Mouse (Mus musculus): Measurements from ENCODE around the gene Lzts2. TPM values are rescaled to one million over a fixed set of nuclear protein-coding genes. Genes with fewer than 3 reads are reported as not detected.

Gene Lzts2
- total RNA-seq (2021): 10 to 100 TPM; 30.8 to 32.2 TPM

GRCm38 (mm10) chr19:45014335-45014971, at the start of gene Lzts2:
TSS of gene Lzts2 (plus strand) at chr19:45014414.
- no peak for DNase-seq (ENCODE audit: low spot score in 2 of 2)
- intact Hi-C loops (cut with DNase I): no loop called here

DNA sequence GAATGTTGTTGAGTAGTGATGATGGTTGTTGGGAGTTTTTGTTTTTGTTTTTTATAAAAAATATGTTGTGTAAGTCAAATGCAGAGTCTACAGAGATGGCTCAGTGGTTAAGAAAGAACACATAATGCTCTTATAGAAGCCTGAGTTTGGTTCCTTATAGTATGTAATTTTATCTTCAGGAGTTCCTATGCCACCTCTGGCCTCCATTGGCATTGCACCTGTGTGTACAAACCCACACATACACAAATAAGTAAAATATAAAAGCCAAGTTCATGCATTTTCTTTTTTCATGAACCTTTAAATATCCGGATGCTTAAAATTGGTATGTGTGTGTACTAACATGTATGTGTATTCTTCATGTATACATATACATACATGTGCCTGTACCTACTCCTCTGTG, 48.2 kb upstream of the Lzts2 start:
- intact Hi-C loops (cut with DNase I): no loop called here

DNA sequence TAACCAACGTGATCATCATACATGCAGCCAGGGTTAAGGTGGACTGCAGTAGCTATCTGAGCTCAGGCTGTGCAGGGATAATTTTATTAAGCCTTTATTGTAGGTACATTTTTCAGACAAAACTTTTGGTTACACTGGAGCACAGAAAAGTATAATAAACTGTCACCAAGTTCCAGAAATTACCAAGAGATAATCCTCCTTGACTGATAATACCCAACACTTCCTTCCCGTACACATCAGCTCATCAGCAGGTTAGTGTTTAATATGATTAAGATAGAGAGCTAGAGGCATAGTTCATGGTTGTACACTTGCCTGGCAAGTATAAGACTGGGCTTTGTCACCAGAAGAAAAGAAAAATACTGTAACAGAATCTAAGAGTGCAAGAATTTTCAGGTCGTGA, 45.9 kb upstream of the Lzts2 start:
- intact Hi-C loops (cut with DNase I): no loop called here
- no peak for DNase-seq (ENCODE audit: low spot score in 2 of 2)

More for the DNA sequence above, 48.2 kb upstream of the Lzts2 start:
- DNase-seq (ENCODE audit: low spot score in 2 of 2): no peak

- intact Hi-C loops (cut with DNase I): loop anchor here (5.0 kb wide), 1 partner anchor 34 kb away; no protein-coding TSS in a partner anchor
Measured at GRCm38 (mm10) chr19:44976636-44977035, 37.6 kb upstream of the Lzts2 start.

DNA sequence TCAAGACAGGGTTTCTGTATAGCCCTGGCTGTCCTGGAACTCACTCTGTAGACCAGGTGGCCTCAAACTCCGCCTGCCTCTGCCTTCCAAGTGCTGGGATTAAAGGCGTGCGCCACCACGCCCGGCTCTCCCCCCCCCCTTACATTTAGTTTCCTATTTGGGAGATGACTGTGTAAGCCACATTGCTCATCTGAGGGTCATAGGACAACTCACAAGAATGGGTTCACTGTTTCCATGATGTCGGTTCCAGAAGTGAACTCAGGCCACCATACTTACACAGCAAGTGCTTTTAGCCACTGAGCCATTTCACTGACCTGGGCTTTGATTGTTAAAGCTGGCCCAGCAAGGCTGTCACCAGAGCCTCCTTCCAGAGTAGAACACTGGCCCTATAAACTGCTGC, 37.1 kb upstream of the Lzts2 start:
- DNase-seq (ENCODE audit: low spot score in 2 of 2): no peak
- intact Hi-C loops (cut with DNase I): loop anchor here (5.0 kb wide), 1 partner anchor 35 kb away; no protein-coding TSS in a partner anchor

More at GRCm38 (mm10) chr19:44976636-44977035, 37.6 kb upstream of the Lzts2 start:
- no peak for DNase-seq (ENCODE audit: low spot score in 2 of 2)

DNA sequence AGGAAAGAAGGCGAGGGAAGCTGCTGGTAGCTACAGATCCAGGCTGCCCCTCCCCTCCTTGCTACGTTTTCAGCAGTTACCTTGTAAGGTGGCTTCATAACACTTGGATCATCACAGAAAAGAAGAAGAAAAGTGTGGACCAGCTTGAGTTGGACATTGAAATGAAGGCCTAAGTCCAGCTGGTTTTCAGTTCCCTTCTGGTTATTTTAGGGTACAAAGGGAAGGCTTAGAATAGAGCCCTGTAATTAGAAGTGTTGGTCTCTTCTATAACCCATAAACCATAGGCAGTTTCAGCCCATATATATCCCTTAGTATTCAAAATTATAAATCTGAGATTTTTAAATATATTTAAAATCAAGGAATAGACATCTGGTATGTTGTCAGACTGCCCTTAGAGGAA, 33.4 kb upstream of the Lzts2 start:
- intact Hi-C loops (cut with DNase I): no loop called here
- no peak for DNase-seq (ENCODE audit: low spot score in 2 of 2)

- intact Hi-C loops (cut with DNase I): no loop called here
- DNase-seq (ENCODE audit: low spot score in 2 of 2): no peak
Measured at GRCm38 (mm10) chr19:44982477-44983115, 31.6 kb upstream of the Lzts2 start.

- DNase-seq (ENCODE audit: low spot score in 2 of 2): no peak
- intact Hi-C loops (cut with DNase I): no loop called here
Measured at GRCm38 (mm10) chr19:44983366-44983765, 30.8 kb upstream of the Lzts2 start.

GRCm38 (mm10) chr19:44984420-44984819, 29.8 kb upstream of the Lzts2 start:
- DNase-seq (ENCODE audit: low spot score in 2 of 2): no peak
- intact Hi-C loops (cut with DNase I): no loop called here

DNA sequence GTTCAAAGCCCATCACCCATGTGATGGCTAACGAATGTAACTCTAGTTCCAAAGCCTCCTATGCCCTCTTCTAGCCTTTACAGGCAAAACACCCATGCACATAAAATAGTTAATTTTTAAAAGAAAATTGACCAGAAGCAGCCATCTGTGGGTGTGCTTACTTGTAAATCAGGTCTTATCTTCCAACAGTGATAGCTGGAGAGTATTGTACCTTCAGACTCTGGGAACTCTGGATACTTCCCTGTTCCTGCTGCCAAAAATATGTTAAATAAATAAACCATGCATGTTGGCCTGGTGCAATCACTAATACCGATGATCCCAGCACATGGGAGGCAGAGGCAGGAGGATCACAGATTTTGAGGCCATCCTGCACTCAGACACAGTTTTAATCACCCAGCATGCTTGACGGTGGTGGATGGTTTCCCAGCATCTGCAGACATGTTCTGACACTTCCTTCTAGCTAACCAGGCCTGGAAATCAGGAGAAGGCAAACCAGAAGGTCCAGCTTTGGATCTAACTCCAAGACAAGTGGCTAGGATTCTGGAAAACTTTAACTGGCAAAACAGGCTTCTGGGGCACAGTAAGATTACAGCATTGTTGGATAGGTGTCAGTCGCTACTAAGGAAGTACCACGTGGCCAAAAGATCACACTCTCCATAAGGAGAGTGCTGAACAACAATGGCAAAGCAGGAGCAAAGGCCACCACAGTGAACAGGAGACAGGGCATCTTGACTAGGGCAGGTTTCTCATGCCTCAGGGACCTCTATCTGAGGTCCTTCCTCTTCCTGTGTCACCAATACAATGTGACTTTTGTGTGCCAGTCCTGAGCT, 28.8 kb upstream of the Lzts2 start:
- no peak for DNase-seq (ENCODE audit: low spot score in 2 of 2)
- intact Hi-C loops (cut with DNase I): no loop called here

GRCm38 (mm10) chr19:44987004-44987403, 27.2 kb upstream of the Lzts2 start:
- DNase-seq (ENCODE audit: low spot score in 2 of 2): peak in 1 of 2 experiments; percentile 12
- intact Hi-C loops (cut with DNase I): no loop called here

- intact Hi-C loops (cut with DNase I): no loop called here
Measured at GRCm38 (mm10) chr19:44987851-44988250, 26.4 kb upstream of the Lzts2 start.

DNA sequence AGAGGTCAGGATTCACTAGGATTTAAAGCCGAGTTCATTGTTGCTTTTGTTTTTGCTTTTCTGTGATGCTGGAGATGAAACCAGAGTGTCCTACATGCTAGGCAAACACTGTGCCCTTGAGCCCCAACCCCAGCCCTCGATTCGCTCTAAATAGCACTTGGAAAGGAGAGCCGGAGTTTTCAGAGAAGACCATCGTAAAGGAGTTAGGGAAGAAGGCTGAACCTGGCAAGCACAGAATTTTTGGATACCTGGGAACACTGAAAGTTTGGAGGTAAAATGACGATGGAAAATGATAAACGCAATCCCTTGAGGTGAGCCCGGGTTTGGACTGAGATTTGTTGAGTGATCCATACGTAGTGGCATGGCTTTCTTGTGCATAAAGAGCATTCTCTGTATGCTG, 25.9 kb upstream of the Lzts2 start:
- intact Hi-C loops (cut with DNase I): no loop called here
- no peak for DNase-seq (ENCODE audit: low spot score in 2 of 2)

More at GRCm38 (mm10) chr19:44987851-44988250, 26.4 kb upstream of the Lzts2 start:
- DNase-seq (ENCODE audit: low spot score in 2 of 2): peak; percentile 54 to 92

DNA sequence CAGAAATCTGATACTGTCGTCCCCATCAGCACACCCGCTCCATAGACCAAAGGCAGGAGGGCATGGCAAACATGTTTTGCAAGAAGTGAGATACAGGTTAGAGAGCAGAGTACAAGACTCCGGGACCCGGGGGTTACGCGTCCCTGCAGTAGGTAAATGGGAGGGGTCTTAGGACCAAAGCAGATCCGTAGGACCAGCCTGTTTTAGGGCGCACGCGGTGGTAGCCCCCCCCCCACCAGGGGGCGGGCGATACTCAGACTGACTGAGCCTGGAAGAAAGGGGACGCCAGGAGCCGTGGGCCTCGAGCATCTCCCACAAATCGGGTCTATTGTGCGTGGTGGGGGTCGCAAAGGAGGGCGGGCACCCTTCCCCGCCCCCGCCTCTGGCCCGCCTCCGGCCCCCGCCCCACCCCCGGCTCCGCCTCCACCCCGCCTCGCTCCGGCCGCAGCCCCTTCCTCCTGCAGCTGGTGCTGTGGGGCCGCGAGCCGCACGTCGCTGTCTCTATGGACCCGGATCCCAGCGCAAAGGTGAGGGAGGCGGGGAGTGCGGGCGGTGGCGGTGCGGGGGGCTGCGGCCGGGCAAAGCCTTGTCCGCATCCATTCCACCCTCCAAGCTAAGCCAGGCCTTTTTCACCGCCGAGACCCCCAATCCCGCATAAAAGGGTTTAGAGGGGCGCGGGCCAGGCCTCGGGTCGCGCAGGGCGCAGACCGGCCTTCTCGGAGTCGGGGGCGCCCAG, 25.2 kb upstream of the Lzts2 start, which contains the start of gene Sema4g:
Gene Sema4g (plus strand): TSS at position 271 of the 736 bp plus-strand sequence.
- intact Hi-C loops (cut with DNase I): no loop called here
- no peak for DNase-seq (ENCODE audit: low spot score in 2 of 2)

- intact Hi-C loops (cut with DNase I): no loop called here
- DNase-seq (ENCODE audit: low spot score in 2 of 2): no peak
Measured at GRCm38 (mm10) chr19:44989567-44990495, 24.4 kb upstream of the Lzts2 start.

DNA sequence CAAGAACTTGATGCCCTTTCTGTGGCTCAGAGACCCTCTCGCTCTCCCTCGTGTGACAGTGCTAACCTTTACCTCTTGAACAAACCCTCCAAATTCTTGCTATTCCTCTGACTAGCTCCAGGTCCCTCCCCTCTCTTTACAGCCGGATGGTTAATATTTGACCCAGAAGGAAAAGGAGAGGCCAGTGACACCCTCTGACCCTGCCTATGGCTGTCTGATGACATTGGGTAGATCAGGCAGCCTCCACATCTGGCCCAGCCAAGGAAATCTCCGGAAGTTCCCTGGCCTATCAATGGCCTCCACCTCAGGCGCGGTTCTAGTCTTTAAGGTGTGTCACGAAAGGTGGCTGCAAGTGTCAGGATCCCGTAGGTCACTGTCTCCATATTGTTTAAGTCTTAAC, 23.2 kb upstream of the Lzts2 start:
- intact Hi-C loops (cut with DNase I): no loop called here
- no peak for DNase-seq (ENCODE audit: low spot score in 2 of 2)

- intact Hi-C loops (cut with DNase I): no loop called here
- DNase-seq (ENCODE audit: low spot score in 2 of 2): no peak
Measured at GRCm38 (mm10) chr19:44992246-44992645, 22.0 kb upstream of the Lzts2 start.

DNA sequence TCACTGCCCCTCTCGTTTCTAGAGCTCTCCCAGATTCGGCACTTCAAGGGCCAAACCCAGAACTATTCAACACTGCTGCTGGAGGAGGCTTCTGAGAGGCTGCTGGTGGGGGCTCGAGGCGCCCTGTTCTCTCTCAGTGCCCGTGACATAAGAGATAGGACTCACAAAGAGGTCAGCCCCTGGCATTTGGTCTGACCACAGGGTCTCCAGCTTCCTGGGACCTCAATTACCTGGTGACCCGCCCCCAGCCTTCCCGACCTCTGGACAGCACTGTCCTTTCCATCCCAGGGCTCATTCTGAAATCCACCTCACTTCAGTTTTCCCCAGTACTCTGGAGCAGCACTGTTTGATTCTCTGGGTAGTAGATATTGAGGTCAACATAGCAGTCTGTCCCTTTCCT, 21.5 kb upstream of the Lzts2 start:
- no peak for DNase-seq (ENCODE audit: low spot score in 2 of 2)
- intact Hi-C loops (cut with DNase I): no loop called here

DNA sequence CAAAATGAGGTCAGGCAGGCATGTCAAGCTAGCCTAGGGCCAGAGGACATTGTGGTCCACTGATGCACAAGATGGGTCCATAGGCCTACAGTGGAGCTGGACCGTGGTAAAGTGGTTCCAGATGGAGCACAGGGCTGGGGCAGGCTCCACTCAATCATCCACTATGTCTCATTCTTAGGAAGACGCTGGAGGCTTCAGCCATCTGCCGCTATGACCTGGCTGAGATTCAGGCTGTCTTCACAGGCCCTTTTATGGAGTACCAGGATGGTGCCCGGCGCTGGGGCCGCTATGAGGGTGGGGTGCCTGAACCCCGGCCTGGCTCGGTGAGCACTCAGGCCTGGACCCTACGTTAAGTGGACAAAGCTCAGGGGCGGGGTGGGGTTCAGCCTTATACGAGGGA, 16.4 kb upstream of the Lzts2 start:
- DNase-seq (ENCODE audit: low spot score in 2 of 2): no peak
- intact Hi-C loops (cut with DNase I): no loop called here

Measured in left cerebral cortex, postnatal 25 days (tissue).